Mouse (Mus musculus) embryonic facial prominence, embryonic 14.5 days (tissue): ENCODE data around the gene Camta1. TPM values are rescaled to one million over a fixed set of nuclear protein-coding genes. Genes with fewer than 3 reads are reported as not detected.

Source experiments
- ATAC-seq: fragments of 200-750 bp; cut with Nextera tagmentation; 2 replicates; pipeline ENCODE4 v1.8.0; 2017; ENCODE audit warnings: low read depth, moderate number of reproducible peaks, moderate TSS enrichment
- DNase-seq: peaks from one replicate; pipeline ENCODE4 v3.0.0-alpha.2; 2015; ENCODE audit warnings: low spot score
- H3K27ac ChIP-seq: fragments of 300-500 bp; sonication (generic); replicated peaks from 2 replicates; pipeline ENCODE4 v1.5.1; 2014; ENCODE audit warnings: low read depth, mild to moderate bottlenecking, low read length, moderate library complexity
- H3K27me3 ChIP-seq: fragments of 300-500 bp; sonication (generic); replicated peaks from 2 replicates; pipeline ENCODE4 v1.6.1; 2014; ENCODE audit warnings: low read length; ENCODE audit not compliant: control insufficient read depth, insufficient read depth
- H3K36me3 ChIP-seq: fragments of 300-500 bp; sonication (generic); 2 replicates; pipeline ENCODE4 v1.6.1; 2014; ENCODE audit warnings: low read length, mixed read lengths; ENCODE audit not compliant: control insufficient read depth, insufficient read depth
- H3K4me1 ChIP-seq: fragments of 300-500 bp; sonication (generic); 2 replicates; pipeline ENCODE4 v1.6.1; 2014; ENCODE audit warnings: antibody characterized with exemption, low read length; ENCODE audit not compliant: control insufficient read depth, insufficient read depth
- H3K4me2 ChIP-seq: fragments of 300-500 bp; sonication (generic); 2 replicates; pipeline ENCODE4 v1.6.1; 2014; ENCODE audit warnings: low read depth, mild to moderate bottlenecking, low read length, moderate library complexity, mixed read lengths
- H3K4me3 ChIP-seq: fragments of 300-500 bp; sonication (generic); 2 replicates; pipeline ENCODE4 v1.5.1; 2014; ENCODE audit warnings: low read depth, mild to moderate bottlenecking, low read length
- H3K9ac ChIP-seq: fragments of 300-500 bp; sonication (generic); 2 replicates; pipeline ENCODE4 v1.6.1; 2014; ENCODE audit warnings: low read depth, mild to moderate bottlenecking, low read length, moderate library complexity, mixed read lengths
- H3K9me3 ChIP-seq: fragments of 300-500 bp; sonication (generic); 2 replicates; pipeline ENCODE4 v1.6.1; 2016; ENCODE audit warnings: low read length; ENCODE audit not compliant: control insufficient read depth
- WGBS: fragments of 180-500 bp; shearing (Covaris S2); extraction: QIAGEN DNeasy Blood & Tissue Kit; methylation state at CpG from one replicate; pipeline ENCODE4 v1.1.7; 2014; 5-methylcytosine and 5-hydroxymethylcytosine counted together
- polyA plus RNA-seq: library from polyadenylated mRNA; unstranded; fragments of >200 nt; fragmentation: Nextera tagmentation; extraction: Ambion mirVana; gene quantifications from 2 replicates; pipeline ENCODE4 v1.2.1, GENCODE M21; 2014

Gene Camta1
- polyA plus RNA-seq, 1 experiment from 2014 or later = 77.3 TPM

DNA sequence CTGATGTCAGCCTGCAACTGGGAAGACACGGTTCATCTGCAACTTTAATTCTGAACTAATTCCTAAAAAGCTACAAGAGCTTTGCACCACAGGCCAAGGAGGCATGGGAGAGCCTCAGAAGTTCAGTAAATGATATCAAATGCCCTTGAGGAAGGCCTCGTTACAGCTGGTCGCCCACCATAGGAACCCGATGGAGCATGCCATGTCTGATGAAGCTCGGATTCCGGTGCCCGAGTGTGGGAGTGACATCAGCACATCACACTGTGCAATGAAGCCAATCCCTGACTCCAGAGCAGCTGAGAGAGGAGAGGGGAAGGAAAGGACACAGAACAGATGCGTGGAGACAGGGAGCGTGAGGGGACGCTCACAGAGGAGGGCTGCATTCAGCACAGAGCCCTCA lies 231.0 kb downstream of the Camta1 start:
- H3K27ac ChIP-seq = no peak overlapping the region
- H3K36me3 ChIP-seq = no peaks in the 10 kb centered on the region
- no peak for ATAC-seq
- H3K27me3 ChIP-seq = no peaks in the 10 kb centered on the region
- H3K4me1 ChIP-seq = 0 out of 2 replicates have a peak, but pooled peaks cover 7% of the 10 kb centered on the region
- H3K9ac ChIP-seq = no peak overlapping the region
- H3K4me2 ChIP-seq = no peak overlapping the region
- no peak for DNase-seq
- no peaks in the 10 kb centered on the region for H3K9me3 ChIP-seq
- 32% methylated on average over 10 of the region's 10 CpGs for WGBS
- no peak overlapping the region for H3K4me3 ChIP-seq

DNA sequence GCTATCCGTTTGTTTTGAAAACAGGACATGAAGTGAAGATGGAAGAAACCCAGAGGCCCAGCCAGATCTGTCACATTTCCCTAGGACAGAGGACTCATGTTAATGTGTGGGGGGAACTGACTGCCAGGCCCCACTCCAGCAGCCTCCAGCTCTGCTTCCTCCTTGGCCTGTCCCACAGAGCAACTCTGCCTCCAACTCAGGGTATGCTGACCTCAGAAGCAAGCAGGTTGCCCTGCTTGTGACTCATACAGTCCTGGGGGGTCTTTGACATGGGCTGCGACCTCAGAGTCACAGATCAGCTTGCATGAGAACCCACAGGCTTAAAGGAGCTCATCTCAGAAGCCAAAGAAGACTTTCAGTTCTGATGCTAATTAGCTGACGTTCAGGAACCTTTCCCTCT lies 231.4 kb downstream of the Camta1 start:
- 0 out of 2 replicates have a peak, but pooled peaks cover 3% of the 10 kb centered on the region for H3K4me1 ChIP-seq
- no peaks in the 10 kb centered on the region for H3K36me3 ChIP-seq
- H3K4me2 ChIP-seq = no peak overlapping the region
- no peak for DNase-seq
- H3K9ac ChIP-seq = no peak overlapping the region
- no peaks in the 10 kb centered on the region for H3K9me3 ChIP-seq
- ATAC-seq = no peak
- no peak overlapping the region for H3K4me3 ChIP-seq
- no peaks in the 10 kb centered on the region for H3K27me3 ChIP-seq
- 42% methylated on average over 3 of the region's 3 CpGs for WGBS
- no peak overlapping the region for H3K27ac ChIP-seq

- no peak overlapping the region for H3K27ac ChIP-seq
- no peak overlapping the region for H3K4me3 ChIP-seq
- H3K9me3 ChIP-seq = 0 out of 2 replicates have a peak, but pooled peaks cover 4% of the 10 kb centered on the region
- H3K9ac ChIP-seq = no peak overlapping the region
- ATAC-seq (no peak), DNase-seq (no peak)
- no peak overlapping the region for H3K4me2 ChIP-seq
- no peaks in the 10 kb centered on the region for H3K4me1 ChIP-seq
- no peaks in the 10 kb centered on the region for H3K27me3 ChIP-seq
- 72% methylated on average over 14 of the region's 14 CpGs for WGBS
- no peaks in the 10 kb centered on the region for H3K36me3 ChIP-seq
Measured at GRCm38 (mm10) chr4:151619541-151620016, 242.1 kb downstream of the Camta1 start.

GRCm38 (mm10) chr4:151618420-151619310 lies 243.0 kb downstream of the Camta1 start:
- no peak overlapping the region for H3K4me2 ChIP-seq
- H3K9me3 ChIP-seq = peaks cover 8% of the 10 kb centered on the region; the same call in 1 of the 2 replicates
- no peak for DNase-seq
- no peak overlapping the region for H3K27ac ChIP-seq
- no peak overlapping the region for H3K9ac ChIP-seq
- no peaks in the 10 kb centered on the region for H3K27me3 ChIP-seq
- WGBS = 35% methylated on average over 21 of the region's 21 CpGs
- ATAC-seq = peak; percentile 62
- no peaks in the 10 kb centered on the region for H3K36me3 ChIP-seq
- no peaks in the 10 kb centered on the region for H3K4me1 ChIP-seq
- H3K4me3 ChIP-seq = no peak overlapping the region

GRCm38 (mm10) chr4:151611621-151612020 lies 250.1 kb downstream of the Camta1 start:
- Histone ChIP-seq H3K27me3 (no peaks in the 10 kb centered on the region), H3K9me3 (peaks cover 8% of the 10 kb centered on the region; the same call in 1 of the 2 replicates), H3K4me1 (no peaks in the 10 kb centered on the region; the same call in 1 of the 2 replicates), H3K4me2 (no peak overlapping the region), H3K9ac (no peak overlapping the region), H3K36me3 (no peaks in the 10 kb centered on the region), H3K4me3 (no peak overlapping the region), H3K27ac (no peak overlapping the region)
- 70% methylated on average over 6 of the region's 6 CpGs for WGBS
- no peak for DNase-seq
- ATAC-seq = no peak

GRCm38 (mm10) chr4:151610266-151610665 lies 251.4 kb downstream of the Camta1 start:
- Histone ChIP-seq H3K27me3 (no peaks in the 10 kb centered on the region), H3K9me3 (peaks cover 6% of the 10 kb centered on the region; the same call in 1 of the 2 replicates), H3K4me2 (no peak overlapping the region), H3K4me1 (no peaks in the 10 kb centered on the region; the same call in 1 of the 2 replicates), H3K9ac (no peak overlapping the region), H3K4me3 (no peak overlapping the region), H3K36me3 (no peaks in the 10 kb centered on the region), H3K27ac (no peak overlapping the region)
- 16% methylated on average over 8 of the region's 8 CpGs for WGBS
- no peak for ATAC-seq
- peak; percentile 52 for DNase-seq

DNA sequence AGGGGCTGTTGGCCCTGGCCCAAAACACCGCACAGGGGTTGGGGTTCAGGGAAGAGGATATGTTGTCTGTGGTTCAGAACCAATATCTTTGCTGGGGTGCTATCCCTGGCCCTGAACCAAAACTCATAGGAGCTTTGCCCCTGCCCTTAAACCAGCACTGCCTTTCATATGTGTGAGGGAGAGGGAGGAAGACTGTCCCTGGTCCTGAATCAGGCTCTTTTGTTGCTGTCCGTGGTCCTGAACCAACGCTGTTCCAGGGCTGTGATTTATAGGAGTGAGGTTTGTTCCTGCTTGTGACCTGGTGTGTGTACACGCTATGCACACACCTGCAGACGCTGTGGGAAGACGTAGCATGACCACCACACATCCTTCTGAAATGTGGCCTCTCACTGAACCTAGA lies 256.8 kb downstream of the Camta1 start:
- WGBS = 20% methylated on average over 6 of the region's 6 CpGs
- H3K27ac ChIP-seq = no peak overlapping the region
- no peak overlapping the region for H3K9ac ChIP-seq
- no peaks in the 10 kb centered on the region for H3K9me3 ChIP-seq
- ATAC-seq (peak; percentile 93), DNase-seq (peak; percentile 77)
- no peaks in the 10 kb centered on the region for H3K27me3 ChIP-seq
- no peak overlapping the region for H3K4me2 ChIP-seq
- no peaks in the 10 kb centered on the region for H3K36me3 ChIP-seq
- no peaks in the 10 kb centered on the region for H3K4me1 ChIP-seq
- no peak overlapping the region for H3K4me3 ChIP-seq

DNA sequence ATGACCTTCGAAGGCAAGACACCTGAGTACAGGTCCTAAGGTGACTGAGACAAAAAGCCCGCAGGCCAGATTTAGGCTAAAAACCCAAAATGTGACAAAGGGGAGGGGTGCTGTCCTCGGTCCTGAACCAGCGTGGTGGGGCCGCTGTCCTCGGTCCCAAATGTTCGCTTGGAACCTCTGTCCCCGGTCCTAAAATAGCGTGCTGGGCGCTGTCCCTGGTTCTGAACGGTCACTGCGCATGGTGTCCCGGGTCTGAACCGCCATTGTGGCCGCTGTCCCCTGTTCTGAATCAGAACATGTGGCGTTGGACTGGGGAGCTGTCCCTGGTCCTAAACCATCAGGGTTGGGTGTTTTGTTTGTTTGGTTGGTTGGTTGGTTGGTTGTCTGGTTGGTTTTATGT lies 257.2 kb downstream of the Camta1 start:
- Histone ChIP-seq H3K4me2 (no peak overlapping the region), H3K36me3 (no peaks in the 10 kb centered on the region), H3K9ac (no peak overlapping the region), H3K27me3 (no peaks in the 10 kb centered on the region), H3K4me1 (no peaks in the 10 kb centered on the region), H3K4me3 (no peak overlapping the region), H3K9me3 (no peaks in the 10 kb centered on the region), H3K27ac (no peak overlapping the region)
- 11% methylated on average over 11 of the region's 16 CpGs for WGBS
- ATAC-seq (peak; percentile 96), DNase-seq (peak; percentile 93)
